Mouse (Mus musculus): ENCODE data around the gene Il34.

DNA sequence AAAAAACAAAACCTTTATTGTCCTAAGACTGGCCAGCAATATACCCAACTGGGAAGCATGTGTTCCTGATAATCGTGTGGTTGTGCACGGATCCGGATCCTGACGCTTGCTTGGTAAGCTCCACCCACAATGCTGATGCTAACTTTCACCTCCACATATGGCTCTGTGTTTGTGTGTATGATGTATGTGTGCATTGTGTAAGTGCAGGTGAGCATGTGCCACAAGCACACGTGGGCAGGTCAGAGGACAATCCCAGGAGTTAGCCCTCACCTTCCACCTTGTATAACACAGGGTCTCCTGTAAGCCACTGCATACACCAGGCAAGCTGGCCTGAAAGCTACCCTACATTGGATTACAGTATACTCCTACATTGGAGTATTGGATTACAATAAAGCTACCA, 37.5 kb upstream of the Il34 start:
- no peak for TF ChIP-seq TAL1 (IDR thresholded peaks at IDR 0.05; ENCODE audit: low read length)
- no peak for TF ChIP-seq GATA1 (IDR thresholded peaks at IDR 0.05; ENCODE audit: low read length)

Data from erythroblast, embryonic 14.5 days (primary cell).